Comparison of ENCODE assay signal across 25 mouse cellular contexts in genomic region chr2:72524022-72524421, GRCm38 (mm10). TPM values are rescaled to one million over a fixed set of nuclear protein-coding genes. Genes with fewer than 3 reads are reported as not detected.
DNase-seq lines count a peak whose midpoint lies in the region; ATAC-seq and TF ChIP-seq lines count a peak whose summit lies in the region.
"Had no signal": no experiment of that assay in that cellular context is flagged by ENCODE, and none has a peak within 500 bp of the region (broad histone marks: within the 10 kb centered on the region; RNA-seq: fewer than 3 reads in every experiment).

No protein-coding gene starts in this region.

- peak; percentile 54 for DNase-seq in kidney, postnatal 0 days (ENCODE audit: low spot score)
- no peak for DNase-seq in kidney, adult 9 months
- DNase-seq in large intestine, adult 2 months (ENCODE audit: low read depth, low spot score) = peak; percentile 62
- no peak for DNase-seq in lung, adult 2 months
- DNase-seq: adrenal gland, adult 2 months; adrenal gland, postnatal 14 days; cerebellum, adult 11 months; cerebellum, adult 2 months; cerebellum, adult 9-11 months; cerebellum, postnatal 25 days; gastrocnemius, postnatal 10 days; gastrocnemius, postnatal 36 days; heart, postnatal 10 days; heart, postnatal 36 days had no signal

- H3K27me3 ChIP-seq in intestine, postnatal 0 days (replicated peaks; ENCODE audit: control insufficient read depth, insufficient read depth, low read length) = no peaks in the 10 kb centered on the region
- no peaks in the 10 kb centered on the region; the same call in 1 of the 2 replicates for H3K27me3 ChIP-seq in intestine, embryonic 15.5 days (replicated peaks)
- no peaks in the 10 kb centered on the region for H3K27me3 ChIP-seq in kidney, postnatal 0 days (ENCODE audit: insufficient read depth, low read length)

- H3K4me3 ChIP-seq in intestine, postnatal 0 days (ENCODE audit: low read depth, low read length) = no peak overlapping the region
- no peak overlapping the region for H3K4me3 ChIP-seq in intestine, embryonic 15.5 days (replicated peaks)
- H3K4me3 ChIP-seq in kidney, postnatal 0 days (replicated peaks; ENCODE audit: low read depth, low read length) = no peak overlapping the region
- H3K4me3 ChIP-seq in lung, adult 2 months (replicated peaks; ENCODE audit: extremely low read depth, low read depth, low read length) = no peak overlapping the region
- H3K4me3 ChIP-seq: forebrain, embryonic 10.5 days; forebrain, embryonic 13.5 days; heart, embryonic 12.5 days; heart, embryonic 15.5 days; hindbrain, embryonic 10.5 days; hindbrain, embryonic 13.5 days had no signal

- 42% methylated on average over 12 of the region's 12 CpGs for WGBS in intestine, postnatal 0 days
- 48% methylated on average over 12 of the region's 12 CpGs for WGBS in intestine, embryonic 15.5 days
- 14% methylated on average over 12 of the region's 12 CpGs for WGBS in kidney, postnatal 0 days
- WGBS in large intestine, adult 2 months = 25% methylated on average over 12 of the region's 12 CpGs
- 53% methylated on average over 12 of the region's 12 CpGs for WGBS in lung, adult 2 months

- no peak overlapping the region for H3K4me2 ChIP-seq in intestine, postnatal 0 days (replicated peaks; ENCODE audit: low read depth)
- no peak overlapping the region for H3K4me2 ChIP-seq in intestine, embryonic 15.5 days (replicated peaks)
- no peak overlapping the region for H3K4me2 ChIP-seq in kidney, postnatal 0 days (ENCODE audit: low read length)
- H3K4me2 ChIP-seq: forebrain, embryonic 13.5 days; heart, embryonic 12.5 days; heart, embryonic 15.5 days; hindbrain, embryonic 13.5 days had no signal

- H3K9me3 ChIP-seq in intestine, postnatal 0 days (ENCODE audit: control insufficient read depth) = no peaks in the 10 kb centered on the region
- no peaks in the 10 kb centered on the region for H3K9me3 ChIP-seq in intestine, embryonic 15.5 days
- H3K9me3 ChIP-seq in kidney, postnatal 0 days (replicated peaks; ENCODE audit: low read length) = no peaks in the 10 kb centered on the region
- H3K9me3 ChIP-seq: forebrain, embryonic 10.5 days; forebrain, embryonic 13.5 days; heart, embryonic 12.5 days; heart, embryonic 15.5 days; hindbrain, embryonic 13.5 days had no signal

- TF ChIP-seq POLR2A in lung, adult 2 months (IDR thresholded peaks at IDR 0.05; ENCODE audit: borderline replicate concordance, extremely low read depth, low read depth, low read length) = no peak

- H3K4me1 ChIP-seq in intestine, postnatal 0 days (replicated peaks; ENCODE audit: control insufficient read depth, insufficient read depth, low read length) = no peaks in the 10 kb centered on the region
- H3K4me1 ChIP-seq in intestine, embryonic 15.5 days (replicated peaks) = 0 out of 2 replicates have a peak, but pooled peaks cover 2% of the 10 kb centered on the region
- no peaks in the 10 kb centered on the region for H3K4me1 ChIP-seq in kidney, postnatal 0 days (replicated peaks; ENCODE audit: insufficient read depth, low read length)
- no peaks in the 10 kb centered on the region; the same call in none of the 2 replicates for H3K4me1 ChIP-seq in lung, adult 2 months (ENCODE audit: control insufficient read depth, insufficient read depth, low read length)
- H3K4me1 ChIP-seq: heart, embryonic 12.5 days; heart, embryonic 15.5 days had no signal

- H3K36me3 ChIP-seq in intestine, postnatal 0 days (ENCODE audit: control insufficient read depth, insufficient read depth) = no peaks in the 10 kb centered on the region
- no peaks in the 10 kb centered on the region for H3K36me3 ChIP-seq in intestine, embryonic 15.5 days
- no peaks in the 10 kb centered on the region for H3K36me3 ChIP-seq in kidney, postnatal 0 days (ENCODE audit: insufficient read depth, low read length)
- H3K36me3 ChIP-seq: forebrain, embryonic 10.5 days; heart, embryonic 12.5 days; heart, embryonic 15.5 days; hindbrain, embryonic 10.5 days; hindbrain, embryonic 13.5 days had no signal

- 0 out of 2 replicates have a peak, but pooled peaks have one; percentile 43 for ATAC-seq in intestine, postnatal 0 days
- no peak for ATAC-seq in intestine, embryonic 15.5 days
- ATAC-seq in kidney, postnatal 0 days (replicated peaks; ENCODE audit: low FRiP score, low read depth) = no peak
- ATAC-seq: CD4-positive, CD25-positive, alpha-beta regulatory T cell, adult 4 months; forebrain, embryonic 13.5 days; forebrain, embryonic 16.5 days; hindbrain, embryonic 16.5 days had no signal

- H3K27ac ChIP-seq in intestine, postnatal 0 days (ENCODE audit: low read depth, low read length) = no peak overlapping the region
- no peak overlapping the region for H3K27ac ChIP-seq in intestine, embryonic 15.5 days
- no peak overlapping the region for H3K27ac ChIP-seq in kidney, postnatal 0 days
- H3K27ac ChIP-seq: forebrain, embryonic 10.5 days; forebrain, embryonic 13.5 days; heart, embryonic 15.5 days; hindbrain, embryonic 10.5 days; hindbrain, embryonic 13.5 days had no signal

- no peak for TF ChIP-seq CTCF in intestine, postnatal 0 days (IDR thresholded peaks at IDR 0.05; ENCODE audit: low read depth)
- no peak for TF ChIP-seq CTCF in kidney, postnatal 0 days (IDR thresholded peaks at IDR 0.05; ENCODE audit: low read depth)
- no peak for TF ChIP-seq CTCF in lung, adult 2 months (IDR thresholded peaks at IDR 0.05; ENCODE audit: insufficient read depth, low read length)

- no peak overlapping the region for H3K9ac ChIP-seq in intestine, postnatal 0 days (ENCODE audit: low read depth, low read length)
- H3K9ac ChIP-seq in intestine, embryonic 15.5 days = no peak overlapping the region
- no peak overlapping the region for H3K9ac ChIP-seq in kidney, postnatal 0 days (ENCODE audit: low read depth, low read length)
- H3K9ac ChIP-seq: forebrain, embryonic 13.5 days; heart, embryonic 12.5 days; heart, embryonic 15.5 days; hindbrain, embryonic 13.5 days had no signal

RNA-seq across cellular contexts. Expression of gene Cdca7, which starts 48.1 kb away (rescaled TPM):
- 32.5 and 33.4 TPM in 2 replicates for polyA plus RNA-seq in intestine, postnatal 0 days (2015; fragmentation: Nextera tagmentation; extraction: Ambion mirVana)
- polyA plus RNA-seq in intestine, embryonic 15.5 days (2015; fragmentation: Nextera tagmentation; extraction: Ambion mirVana) = 117 and 125 TPM in 2 replicates
- 73.6 and 88.7 TPM in 2 replicates for polyA plus RNA-seq in kidney, postnatal 0 days (2015; fragmentation: Nextera tagmentation; extraction: Ambion mirVana)
- 47.4 and 48.9 TPM in 2 replicates for polyA plus RNA-seq in large intestine, adult 2 months (2012; rRNA removed)
- 6.1 and 8.1 TPM in 2 replicates for polyA plus RNA-seq in lung, adult 2 months (2012; rRNA removed)

Comparison
In these comparisons a context has a peak if more than half of its experiments do, and no peak if none do; other contexts are left out.
1. DNase-seq: peak in kidney, postnatal 0 days (single experiment) and large intestine, adult 2 months (single experiment); none in kidney, adult 9 months (single experiment) and lung, adult 2 months (single experiment).